Mouse (Mus musculus) heart, embryonic 16.5 days (tissue): ENCODE measurements at regions not wholly inside any gene's neighbourhood (a gene's known extent, or its start where the extent isn't known, plus 50 kb on each side); places are given as distances from the start of the nearest gene placed in this dataset.

ENCODE experiments used
- ATAC-seq: fragments of 200-750 bp; cut with Nextera tagmentation; replicated peaks from 2 replicates; pipeline ENCODE4 v1.8.0; 2017; ENCODE audit warnings: moderate number of reproducible peaks; ENCODE audit not compliant: insufficient read depth, low FRiP score; ENCODE audit errors: extremely low read depth
- H3K27ac ChIP-seq: fragments of 300-500 bp; sonication (generic); 2 replicates; pipeline ENCODE4 v1.5.1; 2014; ENCODE audit warnings: mild to moderate bottlenecking, low read length, control low read depth, moderate library complexity
- H3K27me3 ChIP-seq: fragments of 300-500 bp; sonication (generic); 2 replicates; pipeline ENCODE4 v1.6.1; 2014; ENCODE audit warnings: low read length, mixed read lengths; ENCODE audit not compliant: control insufficient read depth, insufficient read depth
- H3K36me3 ChIP-seq: fragments of 300-500 bp; sonication (generic); 2 replicates; pipeline ENCODE4 v1.6.1; 2014; ENCODE audit not compliant: control insufficient read depth, insufficient read depth
- H3K4me1 ChIP-seq: fragments of 300-500 bp; sonication (generic); 2 replicates; pipeline ENCODE4 v1.6.1; 2014; ENCODE audit warnings: low read length, mixed read lengths; ENCODE audit not compliant: control insufficient read depth, insufficient read depth
- H3K4me2 ChIP-seq: fragments of 300-500 bp; sonication (generic); 2 replicates; pipeline ENCODE4 v1.6.1; 2014; ENCODE audit warnings: low read depth, mild to moderate bottlenecking, control low read depth, low read length
- H3K4me3 ChIP-seq: fragments of 300-500 bp; sonication (generic); 2 replicates; pipeline ENCODE4 v1.5.1; 2014; ENCODE audit warnings: mild to moderate bottlenecking, control low read depth, low read length
- H3K9ac ChIP-seq: fragments of 300-500 bp; sonication (generic); 2 replicates; pipeline ENCODE4 v1.6.1; 2014; ENCODE audit warnings: low read length, control low read depth
- H3K9me3 ChIP-seq: fragments of 300-500 bp; sonication (generic); replicated peaks from 2 replicates; pipeline ENCODE4 v1.6.1; 2016; ENCODE audit warnings: low read length; ENCODE audit not compliant: control insufficient read depth
- WGBS: fragments of 180-500 bp; shearing (Covaris S2); extraction: QIAGEN DNeasy Blood & Tissue Kit; methylation state at CpG from one replicate; pipeline ENCODE4 v1.1.7; 2014; 5-methylcytosine and 5-hydroxymethylcytosine counted together

DNA sequence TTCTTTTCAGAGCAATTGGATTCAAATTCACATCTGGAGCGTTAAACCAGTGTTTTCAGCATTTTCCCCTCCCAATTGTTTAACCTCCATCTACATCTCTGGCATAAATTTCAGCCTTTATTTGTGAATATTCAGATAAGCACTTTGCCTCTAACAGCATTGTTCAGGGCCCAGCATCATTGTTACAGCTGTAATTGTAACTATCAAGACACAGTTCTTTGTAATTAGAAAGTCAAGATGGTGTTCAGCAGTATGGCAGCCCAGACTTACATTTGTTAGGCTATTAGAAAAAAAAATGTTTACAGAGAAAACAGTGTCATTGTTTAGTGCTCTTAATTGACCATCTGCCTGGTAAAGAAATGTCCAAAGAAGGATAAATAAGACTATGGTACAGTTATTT lies 1042.6 kb downstream of the 5730522E02Rik start:
- no peak for ATAC-seq
- Histone ChIP-seq H3K4me3 (no peak overlapping the region), H3K27me3 (no peaks in the 10 kb centered on the region), H3K9ac (no peak overlapping the region), H3K4me1 (no peaks in the 10 kb centered on the region), H3K27ac (no peak overlapping the region), H3K9me3 (no peaks in the 10 kb centered on the region), H3K36me3 (no peaks in the 10 kb centered on the region), H3K4me2 (no peak overlapping the region)
- WGBS: 87% methylated on average over 1 of the region's 1 CpGs

DNA sequence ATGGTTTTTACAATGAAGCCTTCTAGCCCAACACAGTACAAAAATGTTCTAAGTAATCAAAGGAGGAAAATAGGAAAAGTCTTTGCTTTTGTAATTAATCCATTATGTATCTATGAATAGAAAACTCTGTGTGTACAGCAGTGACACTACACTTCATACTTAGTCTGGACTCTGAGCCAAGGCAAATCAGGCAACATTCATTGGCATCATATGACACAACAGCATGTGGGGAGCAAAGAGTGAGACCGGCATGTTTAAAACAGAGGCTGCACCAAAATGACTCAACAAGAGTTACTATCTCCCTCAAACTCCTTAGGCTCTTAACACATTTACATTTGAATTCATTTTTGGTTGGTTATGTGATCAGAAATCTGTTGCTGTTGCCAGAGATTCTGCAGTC lies 1039.5 kb downstream of the 5730522E02Rik start:
- H3K9ac ChIP-seq: no peak overlapping the region
- no peaks in the 10 kb centered on the region for H3K27me3 ChIP-seq
- H3K27ac ChIP-seq: no peak overlapping the region
- H3K4me3 ChIP-seq: no peak overlapping the region
- WGBS: 75% methylated on average over 1 of the region's 1 CpGs
- ATAC-seq: no peak
- H3K36me3 ChIP-seq: no peaks in the 10 kb centered on the region
- no peaks in the 10 kb centered on the region for H3K4me1 ChIP-seq
- no peak overlapping the region for H3K4me2 ChIP-seq
- no peaks in the 10 kb centered on the region for H3K9me3 ChIP-seq
